In genomic region chr10:92928256-92928655, GRCm38 (mm10) we compare ENCODE assay signal across 15 mouse cellular contexts.
DNase-seq lines count a peak whose midpoint lies in the region; ATAC-seq and TF ChIP-seq lines count a peak whose summit lies in the region.
"Had no signal": no experiment of that assay in that cellular context is flagged by ENCODE, and none has a peak within 500 bp of the region (broad histone marks: within the 10 kb centered on the region; RNA-seq: fewer than 3 reads in every experiment).

No protein-coding gene starts in this region.

- WGBS in kidney, adult 2 months = 76% methylated on average over 3 of the region's 3 CpGs
- 83% methylated on average over 3 of the region's 3 CpGs for WGBS in kidney, embryonic 15.5 days

- TF ChIP-seq CTCF in kidney, adult 2 months (conservative IDR thresholded peaks at IDR 0.05; ENCODE audit: insufficient read depth, insufficient read length, low read depth, low read length) = no peak

- intact Hi-C loops in left cerebral cortex, postnatal 25 days (cut with DNase I) = no loop called here

- no peak overlapping the region for H3K9ac ChIP-seq in kidney, embryonic 15.5 days
- H3K9ac ChIP-seq: midbrain, embryonic 12.5 days; stomach, embryonic 15.5 days had no signal

- H3K4me3 ChIP-seq in kidney, adult 2 months (ENCODE audit: insufficient read depth, low read depth, low read length) = no peak overlapping the region
- H3K4me3 ChIP-seq in kidney, embryonic 15.5 days (replicated peaks) = no peak overlapping the region
- H3K4me3 ChIP-seq: erythroblast, embryonic 14.5 days; midbrain, embryonic 12.5 days; stomach, embryonic 15.5 days had no signal

- H3K36me3 ChIP-seq in kidney, adult 2 months (ENCODE audit: control insufficient read depth, insufficient read depth, low read length) = no peaks in the 10 kb centered on the region
- no peaks in the 10 kb centered on the region for H3K36me3 ChIP-seq in kidney, embryonic 15.5 days
- H3K36me3 ChIP-seq: midbrain, embryonic 12.5 days; stomach, embryonic 15.5 days had no signal

- H3K4me2 ChIP-seq in kidney, embryonic 15.5 days = no peak overlapping the region
- H3K4me2 ChIP-seq: liver, embryonic 11.5 days; midbrain, embryonic 12.5 days; stomach, embryonic 15.5 days had no signal

- no peak overlapping the region for H3K27ac ChIP-seq in kidney, adult 2 months (ENCODE audit: insufficient read depth, low read depth, low read length)
- no peak overlapping the region for H3K27ac ChIP-seq in kidney, embryonic 15.5 days
- H3K27ac ChIP-seq: midbrain, embryonic 12.5 days; stomach, embryonic 15.5 days had no signal

- no peaks in the 10 kb centered on the region for H3K4me1 ChIP-seq in kidney, adult 2 months (ENCODE audit: control insufficient read depth, insufficient read depth, low read length)
- no peaks in the 10 kb centered on the region for H3K4me1 ChIP-seq in kidney, embryonic 15.5 days
- H3K4me1 ChIP-seq: midbrain, embryonic 12.5 days; stomach, embryonic 15.5 days had no signal

- no peaks in the 10 kb centered on the region for H3K9me3 ChIP-seq in kidney, embryonic 15.5 days (replicated peaks)
- H3K9me3 ChIP-seq: midbrain, embryonic 12.5 days; stomach, embryonic 15.5 days had no signal

- H3K27me3 ChIP-seq in kidney, adult 2 months (replicated peaks; ENCODE audit: control insufficient read depth, insufficient read depth, low read length) = no peaks in the 10 kb centered on the region
- H3K27me3 ChIP-seq in kidney, embryonic 15.5 days = no peaks in the 10 kb centered on the region
- H3K27me3 ChIP-seq: midbrain, embryonic 12.5 days; stomach, embryonic 15.5 days had no signal

- peak; percentile 10 for DNase-seq in kidney, adult 2 months
- peak; percentile 45 for DNase-seq in testis, postnatal 10 days (ENCODE audit: low spot score)
- DNase-seq in testis, postnatal 14 days (ENCODE audit: low spot score) = no peak
- DNase-seq in adrenal gland, adult 18-20 months (ENCODE audit: low spot score in 2 of 2) = peak; percentile 40 to 53
- DNase-seq in kidney, postnatal 4 days = peak; percentile 26 to 28
- no peak for DNase-seq in layer of hippocampus, postnatal 25 days (ENCODE audit: extremely low spot score in 1 of 2, low spot score in 1 of 2)
- no peak for DNase-seq in left cerebral cortex, postnatal 25 days (ENCODE audit: low spot score in 2 of 2)
- DNase-seq: cerebellum, adult 9-11 months; lung, postnatal 14 days; thymus, postnatal 4 days had no signal

- no peak for TF ChIP-seq POLR2A in kidney, adult 2 months (IDR thresholded peaks at IDR 0.05; ENCODE audit: low read depth, low read length)

- no peak for ATAC-seq in kidney, embryonic 15.5 days (replicated peaks; ENCODE audit: low FRiP score)

Comparison
In these comparisons a context has a peak if more than half of its experiments do, and no peak if none do; other contexts are left out.
1. DNase-seq: peak in kidney, adult 2 months (single experiment), testis, postnatal 10 days (single experiment), adrenal gland, adult 18-20 months (2 of 2) and kidney, postnatal 4 days (2 of 2); none in testis, postnatal 14 days (single experiment), layer of hippocampus, postnatal 25 days (0 of 2) and left cerebral cortex, postnatal 25 days (0 of 2).